Mouse (Mus musculus): ENCODE data around the gene Srxn1. TPM values are rescaled to one million over a fixed set of nuclear protein-coding genes. Genes with fewer than 3 reads are reported as not detected.

The Srxn1 gene
- total and polyA plus RNA-seq, 2 experiments from 2014 or later, result 9.5 to 10.9 TPM

GRCm38 (mm10) chr2:152143279-152144157 is 38.2 kb downstream of the Srxn1 start, which contains the start of gene Tcf15:
Gene Tcf15 (plus strand): TSS chr2:152143561.
- Histone ChIP-seq H3K4me3 (ENCODE audit: low read depth, low read length) (peak within 1 kb of the TSS; percentile 63), H3K9ac (replicated peaks; ENCODE audit: low read depth, low read length) (peak within 1 kb of the TSS; percentile 68), H3K27ac (ENCODE audit: low read depth) (peak within 1 kb of the TSS; percentile 21), H3K27me3 (ENCODE audit: control insufficient read depth, insufficient read depth, low read length) (peaks cover 64% of the 10 kb centered on the region), H3K4me1 (ENCODE audit: control insufficient read depth, insufficient read depth) (peaks cover 13% of the 10 kb centered on the region), H3K4me2 (ENCODE audit: low read depth, low read length) (peak within 1 kb of the TSS; percentile 69), H3K9me3 (replicated peaks; ENCODE audit: control insufficient read depth, low read length) (no peaks in the 10 kb centered on the region), H3K36me3 (replicated peaks; ENCODE audit: control insufficient read depth, insufficient read depth, low read length) (no peaks in the 10 kb centered on the region)
- ATAC-seq (ENCODE audit: insufficient read depth, low read depth) (peak; percentile 78), DNase-seq (ENCODE audit: low spot score) (peak; percentile 26)
- TF ChIP-seq EP300 (IDR thresholded peaks at IDR 0.05; ENCODE audit: low read depth) (no peak), CTCF (IDR thresholded peaks at IDR 0.05; ENCODE audit: low read depth) (no peak)
- 1% methylated on average over 113 of the region's 118 CpGs for WGBS

- peak overlapping the region; percentile 68 for H3K9ac ChIP-seq (replicated peaks; ENCODE audit: low read depth, low read length)
- 14% methylated on average over 9 of the region's 9 CpGs for WGBS
- TF ChIP-seq CTCF (IDR thresholded peaks at IDR 0.05; ENCODE audit: low read depth), result no peak
- TF ChIP-seq EP300 (IDR thresholded peaks at IDR 0.05; ENCODE audit: low read depth), result no peak
- no peak for ATAC-seq (ENCODE audit: insufficient read depth, low read depth)
- peaks cover 67% of the 10 kb centered on the region for H3K27me3 ChIP-seq (ENCODE audit: control insufficient read depth, insufficient read depth, low read length)
- peak overlapping the region; percentile 63 for H3K4me3 ChIP-seq (ENCODE audit: low read depth, low read length)
- peak overlapping the region; percentile 69 for H3K4me2 ChIP-seq (ENCODE audit: low read depth, low read length)
- H3K4me1 ChIP-seq (ENCODE audit: control insufficient read depth, insufficient read depth), result peaks cover 13% of the 10 kb centered on the region
- no peak for DNase-seq (ENCODE audit: low spot score)
- no peaks in the 10 kb centered on the region for H3K9me3 ChIP-seq (replicated peaks; ENCODE audit: control insufficient read depth, low read length)
- no peaks in the 10 kb centered on the region for H3K36me3 ChIP-seq (replicated peaks; ENCODE audit: control insufficient read depth, insufficient read depth, low read length)
- H3K27ac ChIP-seq (ENCODE audit: low read depth), result peak overlapping the region; percentile 21; the same call in 1 of the 2 replicates
Observed at GRCm38 (mm10) chr2:152144158-152144450, 38.8 kb downstream of the Srxn1 start.

- Histone ChIP-seq H3K9ac (replicated peaks; ENCODE audit: low read depth, low read length) (peak overlapping the region; percentile 68), H3K4me1 (ENCODE audit: control insufficient read depth, insufficient read depth) (peaks cover 13% of the 10 kb centered on the region), H3K4me2 (ENCODE audit: low read depth, low read length) (peak overlapping the region; percentile 69), H3K36me3 (replicated peaks; ENCODE audit: control insufficient read depth, insufficient read depth, low read length) (no peaks in the 10 kb centered on the region), H3K9me3 (replicated peaks; ENCODE audit: control insufficient read depth, low read length) (no peaks in the 10 kb centered on the region), H3K27me3 (ENCODE audit: control insufficient read depth, insufficient read depth, low read length) (peaks cover 67% of the 10 kb centered on the region), H3K4me3 (ENCODE audit: low read depth, low read length) (peak overlapping the region; percentile 63), H3K27ac (ENCODE audit: low read depth) (no peak overlapping the region)
- ATAC-seq (ENCODE audit: insufficient read depth, low read depth) (no peak), DNase-seq (ENCODE audit: low spot score) (no peak)
- TF ChIP-seq EP300 (IDR thresholded peaks at IDR 0.05; ENCODE audit: low read depth) (no peak), CTCF (IDR thresholded peaks at IDR 0.05; ENCODE audit: low read depth) (no peak)
- 61% methylated on average over 5 of the region's 5 CpGs for WGBS
Observed at GRCm38 (mm10) chr2:152144501-152144900, 39.2 kb downstream of the Srxn1 start.

DNA sequence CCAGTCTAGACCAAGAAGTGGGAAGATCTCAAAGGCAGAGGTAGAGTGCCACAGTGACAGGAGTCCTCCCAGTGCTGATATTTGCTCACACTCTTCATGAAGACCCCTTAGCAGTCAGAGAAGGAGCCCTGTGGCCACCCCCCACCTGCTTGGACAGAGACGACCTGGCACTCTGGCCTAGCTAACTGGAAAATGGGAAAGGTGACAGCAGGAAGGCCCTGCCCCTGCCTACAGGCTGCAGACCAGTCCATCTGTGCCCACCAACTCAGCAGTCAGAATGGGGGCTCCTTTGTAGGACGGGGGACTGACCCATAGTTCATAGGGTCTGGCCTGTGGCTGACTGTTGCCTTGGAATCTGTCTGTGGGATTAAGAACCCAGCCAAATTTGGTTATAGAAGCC is 40.4 kb downstream of the Srxn1 start:
- DNase-seq (ENCODE audit: low spot score) (no peak), ATAC-seq (ENCODE audit: insufficient read depth, low read depth) (no peak)
- Histone ChIP-seq H3K4me1 (ENCODE audit: control insufficient read depth, insufficient read depth) (peaks cover 13% of the 10 kb centered on the region), H3K4me2 (ENCODE audit: low read depth, low read length) (peak overlapping the region; percentile 69), H3K27me3 (ENCODE audit: control insufficient read depth, insufficient read depth, low read length) (peaks cover 61% of the 10 kb centered on the region), H3K4me3 (ENCODE audit: low read depth, low read length) (peak overlapping the region; percentile 63), H3K9me3 (replicated peaks; ENCODE audit: control insufficient read depth, low read length) (no peaks in the 10 kb centered on the region), H3K36me3 (replicated peaks; ENCODE audit: control insufficient read depth, insufficient read depth, low read length) (no peaks in the 10 kb centered on the region), H3K27ac (ENCODE audit: low read depth) (no peak overlapping the region), H3K9ac (replicated peaks; ENCODE audit: low read depth, low read length) (no peak overlapping the region)
- 58% methylated on average over 2 of the region's 2 CpGs for WGBS
- TF ChIP-seq EP300 (IDR thresholded peaks at IDR 0.05; ENCODE audit: low read depth) (no peak), CTCF (IDR thresholded peaks at IDR 0.05; ENCODE audit: low read depth) (no peak)

DNA sequence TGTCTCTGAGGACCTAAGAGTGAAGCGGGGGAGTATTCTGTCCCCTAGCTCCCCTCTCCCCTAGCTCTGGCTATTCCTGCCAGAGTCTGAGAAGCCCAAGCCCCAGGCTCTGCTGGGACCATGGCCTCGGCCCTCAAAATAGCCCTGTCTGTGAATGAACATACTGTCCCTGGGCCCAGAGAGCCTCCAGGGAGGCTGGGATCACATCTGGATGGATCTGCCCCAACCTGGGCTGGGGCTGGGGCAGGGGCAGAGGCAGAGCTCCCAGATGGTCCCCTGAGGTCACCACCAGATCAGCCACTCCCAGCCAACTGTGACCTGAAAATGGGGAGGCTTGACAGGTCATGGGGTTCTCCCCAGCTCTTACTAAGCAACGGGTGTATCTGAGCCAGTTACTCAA is 41.8 kb downstream of the Srxn1 start:
- ATAC-seq (ENCODE audit: insufficient read depth, low read depth), result no peak
- no peaks in the 10 kb centered on the region for H3K9me3 ChIP-seq (replicated peaks; ENCODE audit: control insufficient read depth, low read length)
- WGBS, result 46% methylated on average over 3 of the region's 3 CpGs
- H3K9ac ChIP-seq (replicated peaks; ENCODE audit: low read depth, low read length), result no peak overlapping the region
- H3K4me2 ChIP-seq (ENCODE audit: low read depth, low read length), result peak overlapping the region; percentile 69
- peaks cover 48% of the 10 kb centered on the region for H3K27me3 ChIP-seq (ENCODE audit: control insufficient read depth, insufficient read depth, low read length)
- no peak overlapping the region for H3K27ac ChIP-seq (ENCODE audit: low read depth)
- DNase-seq (ENCODE audit: low spot score), result no peak
- peak overlapping the region; percentile 63; the same call in 1 of the 2 replicates for H3K4me3 ChIP-seq (ENCODE audit: low read depth, low read length)
- peaks cover 7% of the 10 kb centered on the region for H3K4me1 ChIP-seq (ENCODE audit: control insufficient read depth, insufficient read depth)
- TF ChIP-seq CTCF (IDR thresholded peaks at IDR 0.05; ENCODE audit: low read depth) (no peak), EP300 (IDR thresholded peaks at IDR 0.05; ENCODE audit: low read depth) (no peak)
- H3K36me3 ChIP-seq (replicated peaks; ENCODE audit: control insufficient read depth, insufficient read depth, low read length), result no peaks in the 10 kb centered on the region
